Mouse (Mus musculus) liver, embryonic 11.5 days (tissue): ENCODE data around the gene Hspa4. TPM values are rescaled to one million over a fixed set of nuclear protein-coding genes. Genes with fewer than 3 reads are reported as not detected.

Experiments
- ATAC-seq: fragments of 200-750 bp; cut with Nextera tagmentation; replicated peaks from 2 replicates; pipeline ENCODE4 v1.8.0; 2017; ENCODE audit warnings: moderate number of reproducible peaks, mild to moderate bottlenecking, moderate TSS enrichment, moderate library complexity; ENCODE audit not compliant: low FRiP score
- DNase-seq: peaks from one replicate; pipeline ENCODE4 v3.0.0-alpha.2; 2017; ENCODE audit warnings: low spot score
- H3K27ac ChIP-seq: fragments of 300-500 bp; sonication (generic); 2 replicates; pipeline ENCODE4 v1.5.1; 2014; ENCODE audit warnings: mild to moderate bottlenecking, low read depth, low read length, control low read depth
- H3K27me3 ChIP-seq: fragments of 300-500 bp; sonication (generic); replicated peaks from 2 replicates; pipeline ENCODE4 v1.6.1; 2014; ENCODE audit warnings: low read length, mixed read lengths; ENCODE audit not compliant: control insufficient read depth, insufficient read depth
- H3K36me3 ChIP-seq: fragments of 300-500 bp; sonication (generic); 2 replicates; pipeline ENCODE4 v1.6.1; 2014; ENCODE audit warnings: mild to moderate bottlenecking, low read length, moderate library complexity, mixed read lengths; ENCODE audit not compliant: control insufficient read depth, insufficient read depth
- H3K4me1 ChIP-seq: fragments of 300-500 bp; sonication (generic); replicated peaks from 2 replicates; pipeline ENCODE4 v1.6.1; 2014; ENCODE audit warnings: low read length, mixed read lengths; ENCODE audit not compliant: control insufficient read depth, insufficient read depth
- H3K4me2 ChIP-seq: fragments of 300-500 bp; sonication (generic); 2 replicates; pipeline ENCODE4 v1.6.1; 2014; ENCODE audit warnings: mild to moderate bottlenecking, control low read depth, moderate library complexity
- H3K4me3 ChIP-seq: fragments of 300-500 bp; sonication (generic); 2 replicates; pipeline ENCODE4 v1.5.1; 2014; ENCODE audit warnings: low read depth, low read length, control low read depth
- H3K9ac ChIP-seq: fragments of 300-500 bp; sonication (generic); 2 replicates; pipeline ENCODE4 v1.6.1; 2014; ENCODE audit warnings: low read depth, low read length, control low read depth
- H3K9me3 ChIP-seq: fragments of 300-500 bp; sonication (generic); 2 replicates; pipeline ENCODE4 v1.6.1; 2016; ENCODE audit warnings: low read length, inconsistent platforms, mixed read lengths; ENCODE audit not compliant: control insufficient read depth
- WGBS: fragments of 180-500 bp; shearing (Covaris S2); extraction: QIAGEN DNeasy Blood & Tissue Kit; methylation state at CpG from one replicate; pipeline ENCODE4 v1.1.7; 2014; 5-methylcytosine and 5-hydroxymethylcytosine counted together
- polyA plus RNA-seq: library from polyadenylated mRNA; unstranded; fragments of >200 nt; fragmentation: Nextera tagmentation; extraction: Ambion mirVana; gene quantifications from 2 replicates; pipeline ENCODE4 v1.2.1, GENCODE M21; 2014

Gene Hspa4
- polyA plus RNA-seq, 1 experiment from 2014 or later = 154 TPM

- no peak for DNase-seq
- 88% methylated on average over 3 of the region's 3 CpGs for WGBS
- no peak overlapping the region for H3K4me3 ChIP-seq
Observed at GRCm38 (mm10) chr11:53229011-53229410, 71.2 kb downstream of the Hspa4 start.

GRCm38 (mm10) chr11:53210876-53211275, 89.4 kb downstream of the Hspa4 start:
- no peak overlapping the region for H3K27ac ChIP-seq
- DNase-seq = no peak
- no peak for ATAC-seq
- H3K4me3 ChIP-seq = no peak overlapping the region
- no peaks in the 10 kb centered on the region for H3K36me3 ChIP-seq
- no peaks in the 10 kb centered on the region for H3K9me3 ChIP-seq
- H3K9ac ChIP-seq = no peak overlapping the region
- 71% methylated on average over 9 of the region's 9 CpGs for WGBS
- H3K27me3 ChIP-seq = no peaks in the 10 kb centered on the region
- H3K4me1 ChIP-seq = no peaks in the 10 kb centered on the region
- no peak overlapping the region for H3K4me2 ChIP-seq

More at GRCm38 (mm10) chr11:53229011-53229410, 71.2 kb downstream of the Hspa4 start:
- Histone ChIP-seq H3K27ac (no peak overlapping the region), H3K4me1 (no peaks in the 10 kb centered on the region), H3K9ac (no peak overlapping the region), H3K27me3 (no peaks in the 10 kb centered on the region), H3K4me2 (no peak overlapping the region), H3K36me3 (no peaks in the 10 kb centered on the region), H3K9me3 (no peaks in the 10 kb centered on the region)
- no peak for ATAC-seq

Other genes starting within 250 kb of the Hspa4 start
- gene Zcchc10, start 24.2 kb upstream of the Hspa4 start, polyA plus RNA-seq = 36.7 and 37.9 TPM in 2 replicates
- 16.5 and 17.3 TPM in 2 replicates for gene Aff4, start 50.4 kb upstream of the Hspa4 start, polyA plus RNA-seq
- 5.1 and 6.5 TPM in 2 replicates for gene Leap2, start 122.7 kb upstream of the Hspa4 start, polyA plus RNA-seq
- 746 and 848 TPM in 2 replicates for gene Uqcrq, start 130.4 kb upstream of the Hspa4 start, polyA plus RNA-seq
- gene Gdf9, start 130.6 kb upstream of the Hspa4 start, polyA plus RNA-seq = 0.30 and 0.89 TPM in 2 replicates
- 0.10 TPM in 1 of 2 replicates, not detected in the other for gene Gm10447, start 156.7 kb upstream of the Hspa4 start, polyA plus RNA-seq
- gene Shroom1, start 156.7 kb upstream of the Hspa4 start, polyA plus RNA-seq = 2.6 and 2.7 TPM in 2 replicates
- not detected in 2 replicates for gene Gm9837, start 170.0 kb upstream of the Hspa4 start, polyA plus RNA-seq
- not detected in 2 replicates for gene Gm9945, start 179.7 kb upstream of the Hspa4 start, polyA plus RNA-seq
- 1.1 and 1.5 TPM in 2 replicates for gene Sowaha, start 179.8 kb upstream of the Hspa4 start, polyA plus RNA-seq
- gene Sept8, start 218.8 kb upstream of the Hspa4 start, polyA plus RNA-seq = 43.4 and 47.4 TPM in 2 replicates